9 mouse cellular contexts compared by ENCODE assay signal in the genomic region with DNA sequence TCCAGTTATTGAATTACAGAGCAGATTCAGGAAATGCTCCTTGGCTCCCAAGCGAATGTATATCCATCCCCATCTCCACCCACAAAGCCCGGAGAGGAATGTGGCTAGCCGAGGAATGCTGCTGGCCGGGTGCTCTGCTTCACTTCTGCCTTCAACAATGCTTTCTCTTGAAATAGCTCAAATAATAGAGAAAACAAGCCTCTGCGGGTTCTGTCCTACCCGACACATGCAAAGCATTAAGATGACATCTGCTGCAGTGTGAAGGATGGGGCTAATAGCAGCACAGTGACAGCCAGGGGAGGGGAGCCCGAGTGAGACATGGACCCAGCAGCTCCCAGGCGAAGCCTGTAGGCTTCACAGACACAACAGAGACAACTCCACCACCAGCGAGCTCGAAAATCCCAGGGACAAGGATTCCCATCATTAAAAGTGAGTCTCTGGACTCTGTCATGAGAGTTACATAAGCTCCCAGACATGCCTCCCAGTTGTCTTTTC. TPM values are rescaled to one million over a fixed set of nuclear protein-coding genes. Genes with fewer than 3 reads are reported as not detected.
DNase-seq lines count a peak whose midpoint lies in the region; ATAC-seq and TF ChIP-seq lines count a peak whose summit lies in the region.
"Had no signal": no experiment of that assay in that cellular context is flagged by ENCODE, and none has a peak within 500 bp of the region (broad histone marks: within the 10 kb centered on the region; RNA-seq: fewer than 3 reads in every experiment).

No protein-coding gene starts in this region.

- TF ChIP-seq POLR2A in lung, adult 2 months (IDR thresholded peaks at IDR 0.05; ENCODE audit: borderline replicate concordance, extremely low read depth, low read depth, low read length) = no peak

- DNase-seq in R1 (ENCODE audit: low read depth, low spot score) = peak; percentile 10
- peak; percentile 48 for DNase-seq in embryonic facial prominence, embryonic 11.5 days (ENCODE audit: low spot score)
- DNase-seq in kidney, adult 18-20 months = peak; percentile 50
- peak; percentile 28 for DNase-seq in lung, adult 2 months
- no peak for DNase-seq in cerebellum, postnatal 4 days (ENCODE audit: low spot score in 2 of 2)
- no peak for DNase-seq in cerebellum, adult 8-10 months
- DNase-seq in urinary bladder, postnatal 4 days (ENCODE audit: low spot score in 2 of 2) = no peak

- H3K4me1 ChIP-seq in embryonic facial prominence, embryonic 11.5 days (ENCODE audit: control insufficient read depth, insufficient read depth, low read length) = no peaks in the 10 kb centered on the region; the same call in 1 of the 2 replicates
- peaks cover 7% of the 10 kb centered on the region for H3K4me1 ChIP-seq in lung, adult 2 months (ENCODE audit: control insufficient read depth, insufficient read depth, low read length)
- H3K4me1 ChIP-seq in midbrain, embryonic 16.5 days (ENCODE audit: control insufficient read depth, insufficient read depth, low read length) = no peaks in the 10 kb centered on the region
- H3K4me1 ChIP-seq: hindbrain, embryonic 15.5 days had no signal

- no peak overlapping the region for H3K4me3 ChIP-seq in embryonic facial prominence, embryonic 11.5 days (ENCODE audit: low read depth, low read length)
- no peak overlapping the region for H3K4me3 ChIP-seq in lung, adult 2 months (replicated peaks; ENCODE audit: extremely low read depth, low read depth, low read length)
- no peak overlapping the region for H3K4me3 ChIP-seq in midbrain, embryonic 16.5 days (ENCODE audit: low read depth, low read length)
- H3K4me3 ChIP-seq: hindbrain, embryonic 15.5 days had no signal

- no peak for TF ChIP-seq CTCF in lung, adult 2 months (IDR thresholded peaks at IDR 0.05; ENCODE audit: insufficient read depth, low read length)

- H3K27me3 ChIP-seq in embryonic facial prominence, embryonic 11.5 days (ENCODE audit: control insufficient read depth, insufficient read depth, low read length) = no peaks in the 10 kb centered on the region
- H3K27me3 ChIP-seq in midbrain, embryonic 16.5 days (ENCODE audit: control insufficient read depth, insufficient read depth, low read depth, low read length) = no peaks in the 10 kb centered on the region
- H3K27me3 ChIP-seq: hindbrain, embryonic 15.5 days had no signal

- H3K36me3 ChIP-seq in embryonic facial prominence, embryonic 11.5 days (replicated peaks; ENCODE audit: control insufficient read depth, insufficient read depth, low read depth, low read length) = no peaks in the 10 kb centered on the region
- H3K36me3 ChIP-seq in midbrain, embryonic 16.5 days (ENCODE audit: control insufficient read depth, insufficient read depth, low read length) = peaks cover 32% of the 10 kb centered on the region

- H3K9me3 ChIP-seq in embryonic facial prominence, embryonic 11.5 days (replicated peaks; ENCODE audit: control insufficient read depth, low read length) = no peaks in the 10 kb centered on the region
- H3K9me3 ChIP-seq in midbrain, embryonic 16.5 days (replicated peaks; ENCODE audit: control insufficient read depth, low read length, poor library complexity, severe bottlenecking) = no peaks in the 10 kb centered on the region
- H3K9me3 ChIP-seq: hindbrain, embryonic 15.5 days had no signal

- ATAC-seq in embryonic facial prominence, embryonic 11.5 days (replicated peaks; ENCODE audit: insufficient number of reproducible peaks, low FRiP score, low TSS enrichment, low read depth) = no peak; the same call in 1 of the 2 replicates
- no peak for ATAC-seq in midbrain, embryonic 16.5 days

- H3K9ac ChIP-seq in embryonic facial prominence, embryonic 11.5 days (replicated peaks; ENCODE audit: low read length) = no peak overlapping the region
- H3K9ac ChIP-seq in midbrain, embryonic 16.5 days (ENCODE audit: low read depth, low read length) = no peak overlapping the region
- H3K9ac ChIP-seq: hindbrain, embryonic 15.5 days had no signal

- no peak overlapping the region for H3K27ac ChIP-seq in embryonic facial prominence, embryonic 11.5 days (replicated peaks; ENCODE audit: low read depth, low read length)
- no peak overlapping the region for H3K27ac ChIP-seq in midbrain, embryonic 16.5 days (ENCODE audit: low read length)
- H3K27ac ChIP-seq: hindbrain, embryonic 15.5 days had no signal

- WGBS in embryonic facial prominence, embryonic 11.5 days = 36% methylated on average over 10 of the region's 10 CpGs
- WGBS in lung, adult 2 months = 32% methylated on average over 10 of the region's 10 CpGs
- 85% methylated on average over 10 of the region's 10 CpGs for WGBS in midbrain, embryonic 16.5 days

- no peak overlapping the region for H3K4me2 ChIP-seq in embryonic facial prominence, embryonic 11.5 days (ENCODE audit: low read depth, low read length)
- H3K4me2 ChIP-seq in midbrain, embryonic 16.5 days (ENCODE audit: low read length) = no peak overlapping the region
- H3K4me2 ChIP-seq: hindbrain, embryonic 15.5 days had no signal

RNA-seq across cellular contexts. Expression of a gene that starts 59.0 kb away (rescaled TPM):
- polyA plus RNA-seq in embryonic facial prominence, embryonic 11.5 days (2014; fragmentation: Nextera tagmentation; extraction: Ambion mirVana) = 41.1 and 41.7 TPM in 2 replicates
- 16.3 and 22.2 TPM in 2 replicates for polyA plus RNA-seq in lung, adult 2 months (2012; rRNA removed)
- 70.9 and 72.3 TPM in 2 replicates for polyA plus RNA-seq in midbrain, embryonic 16.5 days (2015; fragmentation: Nextera tagmentation; extraction: Ambion mirVana)

RNA-seq across cellular contexts. Expression of a gene that starts 59.0 kb away (rescaled TPM):
- 31.0 and 34.3 TPM in 2 replicates for polyA plus RNA-seq in embryonic facial prominence, embryonic 11.5 days (2014; fragmentation: Nextera tagmentation; extraction: Ambion mirVana)
- polyA plus RNA-seq in lung, adult 2 months (2012; rRNA removed) = 26.3 and 115 TPM in 2 replicates
- polyA plus RNA-seq in midbrain, embryonic 16.5 days (2015; fragmentation: Nextera tagmentation; extraction: Ambion mirVana) = 26.9 and 27.5 TPM in 2 replicates

Comparison
In these comparisons a context has a peak if more than half of its experiments do, and no peak if none do; other contexts are left out.
1. DNase-seq: peak in R1 (single experiment), embryonic facial prominence, embryonic 11.5 days (single experiment), kidney, adult 18-20 months (single experiment) and lung, adult 2 months (single experiment); none in cerebellum, postnatal 4 days (0 of 2), cerebellum, adult 8-10 months (single experiment) and urinary bladder, postnatal 4 days (0 of 2).